Mouse (Mus musculus) spleen, adult 2 months (tissue): ENCODE results near the gene Satb2.

Experiments
- CTCF ChIP-seq: fragments of 200-500 bp; IDR thresholded peaks from 2 replicates; pipeline ENCODE4 v1.5.1; 2011; ENCODE audit warnings: mild to moderate bottlenecking, inconsistent platforms; ENCODE audit not compliant: insufficient read depth, insufficient read length, insufficient replicate concordance; ENCODE audit errors: extremely low read depth
- POLR2A ChIP-seq: fragments of 200-500 bp; IDR thresholded peaks from 2 replicates; pipeline ENCODE4 v1.6.1; 2011; ENCODE audit warnings: low read depth, low read length, inconsistent platforms

- TF ChIP-seq POLR2A (no peak), CTCF (no peak)
Observed at GRCm38 (mm10) chr1:56995041-56995440, 16.6 kb upstream of the Satb2 start.
